Mouse (Mus musculus): ENCODE measurements around the gene Desi1.
A peak's percentile ranks its signal among the peaks of the same experiment; 100 is the strongest.
"Not testable (repeated sequence)": the region's sequence is repeated elsewhere in the genome, so short reads cannot be mapped to it uniquely, and the experiment has no call there.

Gene Desi1

DNA sequence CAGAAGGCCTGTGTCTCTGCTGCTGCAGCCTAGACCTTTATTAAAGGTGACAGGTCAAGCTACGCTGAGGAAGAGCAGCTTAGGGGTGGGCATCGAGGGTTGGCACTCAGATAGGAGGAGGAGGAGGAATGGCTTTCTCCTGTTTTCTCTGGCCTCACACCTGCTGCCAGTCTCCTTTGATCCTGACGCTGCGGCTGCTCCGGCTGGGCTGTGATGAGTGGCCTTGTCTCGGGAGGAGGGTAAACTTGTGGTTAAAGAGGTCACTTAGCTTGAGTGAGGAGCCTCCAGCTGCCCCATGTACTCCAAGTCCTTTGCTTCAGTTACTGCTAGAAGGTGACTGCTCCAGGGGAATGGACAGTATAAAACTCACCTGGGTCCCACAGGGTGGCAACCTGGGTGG, 39.7 kb downstream of the Desi1 start:
- no peak for DNase-seq (ENCODE audit: low read depth, low spot score)
- H3K27me3 ChIP-seq (ENCODE audit: control insufficient read depth, insufficient read depth, low read length, poor library complexity, severe bottlenecking) = no peaks in the 10 kb centered on the region
- H3K36me3 ChIP-seq (ENCODE audit: control insufficient read depth, insufficient read depth, low read length, poor library complexity, severe bottlenecking) = peaks cover 7% of the 10 kb centered on the region

DNA sequence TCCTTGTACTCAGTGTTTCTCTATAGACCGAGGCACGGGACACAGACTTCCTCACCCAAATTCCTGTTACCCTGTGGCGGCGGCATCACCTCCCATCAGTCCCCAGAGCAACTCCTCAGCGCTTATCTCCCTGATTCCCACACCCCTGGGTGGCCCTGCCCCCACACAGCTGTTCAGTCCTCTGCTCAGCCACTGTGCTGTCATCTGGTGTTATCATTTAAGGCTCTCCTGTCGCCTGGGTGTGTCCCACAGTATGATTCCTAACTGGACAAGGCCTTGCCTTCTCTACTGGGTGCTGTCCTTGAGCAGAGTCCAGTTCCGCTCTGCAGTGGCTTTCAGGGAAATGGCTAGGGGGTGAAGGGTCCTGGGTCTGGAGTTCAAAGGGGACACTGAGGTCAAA, 43.1 kb downstream of the Desi1 start:
- Histone ChIP-seq H3K36me3 (ENCODE audit: control insufficient read depth, insufficient read depth, low read length, poor library complexity, severe bottlenecking) (peaks cover 2% of the 10 kb centered on the region), H3K27me3 (ENCODE audit: control insufficient read depth, insufficient read depth, low read length, poor library complexity, severe bottlenecking) (no peaks in the 10 kb centered on the region)
- no peak for DNase-seq (ENCODE audit: low read depth, low spot score)

DNA sequence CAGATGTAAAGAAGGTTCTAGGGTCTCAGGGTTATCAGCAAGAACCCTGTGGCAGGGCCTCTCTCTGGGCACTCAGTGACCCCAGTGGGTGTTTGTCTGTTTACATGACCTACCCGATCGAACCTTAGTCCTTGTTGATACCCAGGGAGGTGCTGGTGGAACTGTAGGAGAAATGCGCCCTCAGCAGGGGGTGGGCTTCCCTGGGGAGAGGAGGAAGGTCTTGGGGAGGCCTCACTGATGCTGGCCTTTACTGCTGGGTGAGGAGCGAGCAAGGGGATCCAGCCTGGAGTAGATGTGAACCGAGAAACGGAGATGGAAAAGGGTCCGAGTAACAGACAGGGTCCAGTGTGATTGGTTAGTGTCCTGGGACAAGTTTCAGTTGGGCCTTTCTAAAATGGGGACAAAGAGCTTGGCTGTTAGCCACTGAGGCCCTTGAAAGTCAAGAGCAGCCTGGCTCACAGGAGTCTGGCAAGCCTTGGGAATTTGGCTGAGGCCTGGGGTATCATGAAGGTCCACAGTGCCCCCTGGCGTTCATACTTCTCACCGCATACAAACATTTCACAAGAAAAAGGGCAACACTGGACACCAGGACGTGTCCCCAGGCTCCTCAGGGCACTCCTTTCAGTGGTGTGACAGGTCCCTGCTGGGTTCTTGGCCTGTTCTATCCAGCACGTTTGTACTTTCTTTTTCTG, 44.1 kb downstream of the Desi1 start:
- Histone ChIP-seq H3K27me3 (ENCODE audit: control insufficient read depth, insufficient read depth, low read length, poor library complexity, severe bottlenecking) (no peaks in the 10 kb centered on the region), H3K36me3 (ENCODE audit: control insufficient read depth, insufficient read depth, low read length, poor library complexity, severe bottlenecking) (peaks cover 2% of the 10 kb centered on the region)
- DNase-seq (ENCODE audit: low read depth, low spot score) = peak; percentile 86

DNA sequence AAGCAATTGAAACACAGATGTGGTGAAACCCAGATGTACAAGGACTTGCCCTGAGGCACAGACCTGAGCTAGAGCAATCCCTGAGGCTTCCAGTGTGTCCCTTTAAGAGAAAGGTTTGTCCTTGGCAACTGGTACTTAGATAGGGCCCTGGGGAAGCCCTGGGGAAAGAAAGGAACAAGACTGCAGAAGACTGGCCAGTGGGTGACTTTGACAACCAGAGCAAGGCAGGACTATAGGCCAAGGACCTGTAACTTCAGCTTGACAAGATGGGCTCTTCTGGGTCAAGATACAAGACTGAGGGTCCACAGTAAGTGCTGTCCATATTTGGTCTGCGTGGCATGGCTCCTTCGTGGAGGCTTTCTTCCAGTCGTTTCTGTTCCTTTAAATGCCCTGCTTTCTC, 46.0 kb downstream of the Desi1 start, which contains the start of gene Xrcc6:
Gene Xrcc6, plus strand, starts transcription at position 190 of the 400 bp plus-strand sequence.
- H3K27me3 ChIP-seq (ENCODE audit: control insufficient read depth, insufficient read depth, low read length, poor library complexity, severe bottlenecking) = no peaks in the 10 kb centered on the region
- H3K36me3 ChIP-seq (ENCODE audit: control insufficient read depth, insufficient read depth, low read length, poor library complexity, severe bottlenecking) = no peaks in the 10 kb centered on the region
- DNase-seq (ENCODE audit: low read depth, low spot score) = no peak

DNA sequence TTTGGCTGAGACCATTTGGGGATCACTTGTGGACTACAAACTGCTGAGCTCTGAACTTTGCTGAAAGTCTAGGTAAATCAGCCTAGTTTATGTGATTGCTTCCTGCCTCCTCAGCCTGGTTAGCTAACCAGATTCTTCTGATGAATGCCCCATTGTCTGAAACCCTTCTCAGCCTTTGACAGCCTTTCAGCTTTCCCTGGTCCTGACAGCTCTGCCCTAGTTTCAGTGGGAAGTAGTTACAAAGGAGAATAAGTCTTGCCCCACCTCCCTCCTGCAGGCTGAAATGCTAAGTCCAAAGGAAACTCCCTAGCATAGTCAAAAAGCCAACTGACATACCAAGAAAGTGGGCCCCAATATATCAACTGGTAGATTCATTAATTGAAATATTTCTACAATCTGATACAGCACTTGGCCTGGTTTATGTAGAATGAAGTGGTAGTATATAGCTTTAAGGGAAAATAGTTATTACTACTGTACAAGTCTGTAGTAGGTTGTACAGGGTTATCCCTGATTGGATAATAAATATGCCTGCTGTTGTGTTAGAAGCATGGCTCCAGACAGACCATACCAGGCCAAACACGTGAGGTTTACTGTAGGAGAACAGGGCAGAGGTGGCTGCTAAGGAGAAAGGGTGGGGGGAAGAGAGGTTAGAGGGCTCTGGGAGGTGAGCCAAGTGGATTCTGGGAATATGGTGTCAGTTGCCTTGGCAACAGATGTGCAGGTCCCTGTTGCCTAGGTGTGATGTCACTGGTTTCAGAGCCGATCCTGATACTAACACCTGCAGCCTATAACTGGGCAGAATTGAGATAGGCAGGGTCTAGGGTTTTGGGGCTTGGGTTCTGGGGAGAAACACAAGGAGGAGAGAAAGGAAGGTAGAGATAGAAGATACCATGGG, 48.1 kb downstream of the Desi1 start:
- DNase-seq (ENCODE audit: low read depth, low spot score) = no peak
- Histone ChIP-seq H3K36me3 (ENCODE audit: control insufficient read depth, insufficient read depth, low read length, poor library complexity, severe bottlenecking) (no peaks in the 10 kb centered on the region), H3K27me3 (ENCODE audit: control insufficient read depth, insufficient read depth, low read length, poor library complexity, severe bottlenecking) (no peaks in the 10 kb centered on the region)

DNA sequence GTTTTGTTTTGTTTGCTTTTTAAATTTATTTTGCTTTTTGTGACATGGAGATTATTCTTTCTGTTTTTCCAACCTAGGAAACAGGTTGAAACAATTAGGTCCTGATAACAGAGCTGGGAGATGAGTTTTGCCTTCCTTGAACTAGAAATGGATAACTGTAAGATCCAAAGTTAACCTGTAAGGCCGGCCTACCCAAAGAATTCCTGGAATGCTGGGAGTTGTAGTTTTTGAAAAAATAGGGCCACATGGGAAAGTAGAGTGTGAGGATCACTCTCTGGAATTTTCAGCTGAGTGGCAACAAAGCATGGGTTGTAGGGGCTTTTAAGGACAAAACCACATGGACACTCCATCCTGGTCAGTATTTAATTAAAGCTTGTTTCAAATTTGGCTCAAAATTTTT, 51.5 kb downstream of the Desi1 start:
- no peak for DNase-seq (ENCODE audit: low read depth, low spot score)
- Histone ChIP-seq H3K36me3 (ENCODE audit: control insufficient read depth, insufficient read depth, low read length, poor library complexity, severe bottlenecking) (no peaks in the 10 kb centered on the region), H3K27me3 (ENCODE audit: control insufficient read depth, insufficient read depth, low read length, poor library complexity, severe bottlenecking) (no peaks in the 10 kb centered on the region)

DNA sequence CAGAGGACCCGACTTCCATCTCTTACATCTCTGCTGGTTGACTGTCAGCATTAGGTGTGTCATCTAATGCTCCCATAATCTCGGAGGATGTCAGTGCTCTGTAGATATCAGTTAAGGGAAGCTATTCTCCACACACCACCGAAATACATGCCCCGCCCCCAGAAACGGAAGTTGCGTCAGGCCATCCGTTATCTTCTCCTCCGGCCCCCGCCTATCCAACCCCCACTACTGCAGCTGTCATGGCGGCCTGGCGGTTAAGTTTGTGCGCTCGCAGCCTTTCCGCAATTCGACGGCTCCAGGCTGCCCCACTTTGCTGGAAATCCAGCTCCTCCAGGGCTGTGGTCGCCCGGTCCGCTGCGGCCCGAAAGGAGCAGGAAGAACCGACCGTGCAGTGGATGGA, 53.3 kb downstream of the Desi1 start, which contains the start of gene 1700029P11Rik:
Gene 1700029P11Rik, plus strand, starts transcription at position 220 of the 400 bp plus-strand sequence.
- Histone ChIP-seq H3K36me3 (ENCODE audit: control insufficient read depth, insufficient read depth, low read length, poor library complexity, severe bottlenecking) (no peaks in the 10 kb centered on the region), H3K27me3 (ENCODE audit: control insufficient read depth, insufficient read depth, low read length, poor library complexity, severe bottlenecking) (no peaks in the 10 kb centered on the region)
- no peak for DNase-seq (ENCODE audit: low read depth, low spot score)

DNA sequence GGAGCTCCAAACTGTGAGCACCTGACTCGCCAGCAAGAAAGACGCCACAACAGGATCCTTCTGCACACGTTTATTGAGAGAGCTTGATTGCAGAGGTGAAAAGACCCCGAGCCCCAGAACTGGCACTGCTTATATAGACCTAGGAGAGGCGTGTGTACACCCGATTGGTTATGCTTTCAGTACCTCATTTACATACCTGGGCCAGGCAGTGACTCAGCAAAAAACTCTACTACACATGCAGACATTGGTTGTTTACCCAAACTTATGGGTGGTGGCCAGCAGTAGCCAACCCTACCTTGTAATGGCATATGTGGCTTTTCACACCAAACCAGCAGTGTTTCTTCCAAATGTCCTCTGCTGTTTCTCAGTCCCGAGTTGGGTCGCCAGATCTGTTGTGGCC, 58.5 kb downstream of the Desi1 start:
- H3K36me3 ChIP-seq (ENCODE audit: control insufficient read depth, insufficient read depth, low read length, poor library complexity, severe bottlenecking); DNase-seq (ENCODE audit: low read depth, low spot score); H3K27me3 ChIP-seq (ENCODE audit: control insufficient read depth, insufficient read depth, low read length, poor library complexity, severe bottlenecking): not testable (repeated sequence)

DNA sequence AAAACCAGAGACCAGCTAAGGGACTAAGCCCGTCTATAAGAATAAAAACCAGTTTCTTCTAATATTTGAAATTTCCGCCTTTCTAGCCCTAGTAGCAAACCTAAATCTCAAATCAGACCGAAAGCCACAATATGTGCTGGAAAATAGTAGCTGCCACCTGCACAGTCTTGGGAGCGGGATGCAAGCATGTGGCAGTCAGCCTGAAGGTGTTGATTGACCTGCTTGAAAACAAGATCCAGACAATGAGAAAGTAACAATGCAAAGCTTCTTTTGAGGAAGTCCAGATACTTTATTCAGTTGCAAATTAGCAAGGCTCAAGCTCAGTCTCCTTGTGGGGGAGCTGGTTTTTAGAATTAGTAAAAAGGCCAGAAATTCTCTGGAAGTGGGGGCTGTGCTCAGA, 63.2 kb downstream of the Desi1 start:
- not testable (repeated sequence) for DNase-seq (ENCODE audit: low read depth, low spot score); H3K27me3 ChIP-seq (ENCODE audit: control insufficient read depth, insufficient read depth, low read length, poor library complexity, severe bottlenecking); H3K36me3 ChIP-seq (ENCODE audit: control insufficient read depth, insufficient read depth, low read length, poor library complexity, severe bottlenecking)

DNA sequence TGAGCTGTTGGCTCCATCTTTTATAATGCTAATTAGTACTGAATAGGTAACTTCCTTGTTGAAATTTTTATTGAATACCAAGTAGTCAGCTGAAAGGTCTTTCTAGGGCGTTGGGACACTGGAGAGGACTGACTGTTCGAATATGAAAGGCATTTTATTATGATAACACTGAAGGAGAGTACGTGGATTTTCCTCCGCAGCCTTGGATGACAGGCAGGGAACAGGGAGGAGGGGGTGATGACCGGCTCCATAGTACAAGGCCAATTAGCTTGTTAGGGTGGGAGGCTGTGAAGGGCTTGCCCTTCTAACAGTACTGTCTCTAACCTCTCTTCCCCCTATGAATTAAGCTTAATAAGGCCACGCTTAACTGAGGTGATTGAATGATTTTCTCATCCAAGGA, 64.0 kb downstream of the Desi1 start:
- not testable (repeated sequence) for H3K36me3 ChIP-seq (ENCODE audit: control insufficient read depth, insufficient read depth, low read length, poor library complexity, severe bottlenecking)

DNA sequence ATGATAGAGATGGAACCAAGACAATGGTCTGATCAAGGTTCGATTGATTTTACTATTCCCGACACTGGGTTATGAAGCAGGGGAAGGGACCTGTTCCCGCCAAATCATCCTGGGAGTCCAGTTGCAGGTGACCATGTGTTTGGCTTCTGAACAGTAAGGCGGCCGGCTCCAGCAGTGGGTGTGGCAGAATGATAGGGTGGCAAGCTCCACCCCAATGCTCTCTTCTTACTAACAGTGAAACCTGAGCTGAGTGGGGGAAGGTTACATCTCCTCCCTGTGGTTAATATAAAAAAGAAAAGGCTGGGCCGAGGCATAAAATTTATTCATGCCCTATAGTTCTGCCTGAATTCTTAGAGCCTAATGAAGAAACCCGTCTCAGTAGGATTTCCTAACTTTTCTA, 64.5 kb downstream of the Desi1 start:
- DNase-seq (ENCODE audit: low read depth, low spot score) = no peak
- Histone ChIP-seq H3K27me3 (ENCODE audit: control insufficient read depth, insufficient read depth, low read length, poor library complexity, severe bottlenecking) (no peaks in the 10 kb centered on the region), H3K36me3 (ENCODE audit: control insufficient read depth, insufficient read depth, low read length, poor library complexity, severe bottlenecking) (no peaks in the 10 kb centered on the region)

More for the DNA sequence above, 64.0 kb downstream of the Desi1 start:
- DNase-seq (ENCODE audit: low read depth, low spot score); H3K27me3 ChIP-seq (ENCODE audit: control insufficient read depth, insufficient read depth, low read length, poor library complexity, severe bottlenecking): not testable (repeated sequence)

DNA sequence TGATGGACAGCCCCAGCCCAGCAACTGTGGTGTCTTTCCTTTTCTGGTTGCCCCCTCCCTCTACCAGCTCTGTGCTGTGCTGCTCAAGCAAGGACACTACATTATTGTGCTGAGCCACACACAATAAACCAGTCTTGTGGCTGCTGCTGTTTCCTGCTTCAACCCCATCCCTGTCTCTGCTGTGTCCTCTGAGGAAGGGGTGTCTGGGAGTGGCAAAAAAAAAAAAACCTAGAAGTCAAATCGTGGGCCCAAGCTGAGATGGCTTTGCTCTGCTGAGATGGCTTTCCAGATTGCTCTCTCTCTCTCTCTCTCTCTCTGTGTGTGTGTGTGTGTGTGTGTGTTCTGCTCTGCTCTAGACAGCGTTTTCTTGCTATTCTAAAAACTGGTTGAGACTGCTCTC, 65.2 kb downstream of the Desi1 start:
- Histone ChIP-seq H3K36me3 (ENCODE audit: control insufficient read depth, insufficient read depth, low read length, poor library complexity, severe bottlenecking) (no peaks in the 10 kb centered on the region), H3K27me3 (ENCODE audit: control insufficient read depth, insufficient read depth, low read length, poor library complexity, severe bottlenecking) (no peaks in the 10 kb centered on the region)
- no peak for DNase-seq (ENCODE audit: low read depth, low spot score)

DNA sequence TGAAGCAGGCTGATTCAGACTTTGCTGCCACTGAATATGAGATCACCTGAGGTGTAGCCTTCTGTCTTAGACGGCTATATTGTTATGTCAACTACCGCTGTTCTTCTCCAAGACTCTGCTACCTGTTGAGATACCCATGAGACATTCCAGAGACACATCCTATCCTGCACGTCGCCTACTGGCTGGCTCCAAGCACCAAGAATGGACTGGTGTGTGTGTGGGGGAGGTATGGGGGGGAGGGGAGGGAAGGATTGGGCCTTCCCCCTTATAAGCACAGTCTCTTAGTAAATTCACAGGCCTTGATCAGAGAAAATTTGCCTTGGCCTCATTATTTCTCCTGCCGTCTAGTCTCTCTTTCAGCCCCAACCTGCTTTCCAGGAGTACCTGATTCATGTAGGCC, 65.8 kb downstream of the Desi1 start:
- no peaks in the 10 kb centered on the region for H3K27me3 ChIP-seq (ENCODE audit: control insufficient read depth, insufficient read depth, low read length, poor library complexity, severe bottlenecking)
- DNase-seq (ENCODE audit: low read depth, low spot score) = no peak
- no peaks in the 10 kb centered on the region for H3K36me3 ChIP-seq (ENCODE audit: control insufficient read depth, insufficient read depth, low read length, poor library complexity, severe bottlenecking)

DNA sequence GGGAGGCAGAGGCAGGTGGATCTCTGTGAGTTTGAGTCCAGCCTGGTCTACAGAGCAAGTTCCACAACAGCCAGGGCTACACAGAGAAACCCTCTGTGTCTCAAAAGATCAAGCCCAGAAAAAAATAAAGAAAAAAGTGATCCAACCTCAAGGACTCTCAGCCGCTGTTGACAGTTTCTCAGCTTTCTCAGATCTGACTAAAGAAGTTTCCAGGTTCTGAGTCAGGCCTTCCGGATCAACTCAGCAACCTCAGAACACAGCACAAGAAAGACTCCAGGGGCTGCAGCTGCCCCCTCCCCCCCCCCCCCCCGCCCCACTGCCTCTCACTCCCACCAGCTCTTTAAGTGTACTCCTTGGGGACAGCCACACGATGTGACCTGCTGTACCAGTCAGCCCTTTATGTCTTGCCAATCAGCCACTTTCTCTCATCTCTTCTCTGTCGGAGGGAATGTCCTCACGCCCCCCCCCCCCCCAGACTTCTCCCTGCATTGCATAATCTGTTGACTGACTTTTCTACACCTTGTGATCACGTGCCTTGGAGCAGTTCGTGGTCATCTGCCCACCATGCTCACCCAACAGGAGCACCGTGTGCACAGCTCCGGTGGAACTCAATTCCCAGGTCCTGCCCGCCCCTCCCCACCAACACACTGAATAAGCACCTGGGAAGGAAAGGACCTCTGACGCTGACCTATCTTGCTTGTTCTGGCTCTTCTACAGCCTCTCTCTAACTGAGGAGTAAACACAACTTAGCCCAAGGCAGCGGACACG, 67.4 kb downstream of the Desi1 start:
- DNase-seq (ENCODE audit: low read depth, low spot score) = no peak
- Histone ChIP-seq H3K27me3 (ENCODE audit: control insufficient read depth, insufficient read depth, low read length, poor library complexity, severe bottlenecking) (no peaks in the 10 kb centered on the region), H3K36me3 (ENCODE audit: control insufficient read depth, insufficient read depth, low read length, poor library complexity, severe bottlenecking) (no peaks in the 10 kb centered on the region)
